Mouse (Mus musculus) CD4-positive naive resting alpha-beta T cell, adult 57 days (primary cell): ENCODE measurements around the gene Vdac2. TPM values are rescaled to one million over a fixed set of nuclear protein-coding genes. Genes with fewer than 3 reads are reported as not detected.

Experiments
- total RNA-seq: library from RNA; stranded (reverse); gene quantifications from one replicate; pipeline ENCODE4 v1.2.4, GENCODE M21; 2023

Gene Vdac2
- 128 TPM for total RNA-seq

GRCm38 (mm10) chr14:21824938-21825337 is at the start of gene Vdac2:
Vdac2 (plus strand) TSS chr14:21825238.

GRCm38 (mm10) chr14:21848166-21849154 is 23.4 kb downstream of the Vdac2 start, which contains the start of gene Comtd1:
Comtd1 (minus strand) TSS chr14:21848977.

Other genes with a start within 250 kb of the Vdac2 start
- not detected for gene Dupd1, start 110.7 kb upstream of the Vdac2 start, total RNA-seq
- gene Samd8, start 74.7 kb upstream of the Vdac2 start, total RNA-seq = 41.2 TPM
- not detected for gene Dusp13, start 74.1 kb upstream of the Vdac2 start, total RNA-seq
- 11.0 TPM for gene Comtd1, start 23.7 kb downstream of the Vdac2 start, total RNA-seq
- gene Zfp503, start 164.4 kb downstream of the Vdac2 start, total RNA-seq = 0.56 TPM
- not detected for gene Lrmda, start 194.5 kb downstream of the Vdac2 start, total RNA-seq